Mouse (Mus musculus) liver, adult 2 months (tissue): ENCODE measurements around the gene Plod2. TPM values are rescaled to one million over a fixed set of nuclear protein-coding genes. Genes with fewer than 3 reads are reported as not detected.

Source experiments
- DNase-seq: peaks from one replicate; pipeline ENCODE4 v3.0.0-alpha.2; 2011; ENCODE audit warnings: low read depth, low spot score; ENCODE audit errors: extremely low read depth
- H3K27ac ChIP-seq: fragments of 200-500 bp; replicated peaks from 2 replicates; pipeline ENCODE4 v1.5.1; 2012; ENCODE audit warnings: low read depth, mild to moderate bottlenecking, control low read depth, inconsistent platforms, low read length; ENCODE audit not compliant: insufficient read depth
- H3K27me3 ChIP-seq: fragments of 200-500 bp; 2 replicates; pipeline ENCODE4 v1.6.1; 2012; ENCODE audit warnings: mild to moderate bottlenecking, moderate library complexity, low read length, inconsistent platforms; ENCODE audit not compliant: control insufficient read depth, insufficient read depth
- H3K36me3 ChIP-seq: fragments of 200-500 bp; 2 replicates; pipeline ENCODE4 v1.6.1; 2012; ENCODE audit warnings: low read length, inconsistent platforms; ENCODE audit not compliant: control insufficient read depth, insufficient read depth
- H3K4me1 ChIP-seq: fragments of 200-500 bp; 2 replicates; pipeline ENCODE4 v1.6.1; 2011; ENCODE audit warnings: low read length; ENCODE audit not compliant: control insufficient read depth, insufficient read depth
- H3K4me3 ChIP-seq: fragments of 200-500 bp; 2 replicates; pipeline ENCODE4 v1.5.1; 2011; ENCODE audit warnings: low read depth, mild to moderate bottlenecking, control low read depth, low read length, moderate library complexity; ENCODE audit not compliant: insufficient read depth
- H3K79me2 ChIP-seq: fragments of 200-500 bp; 2 replicates; pipeline ENCODE4 v1.6.1; 2012; ENCODE audit warnings: inconsistent platforms, mild to moderate bottlenecking, low read length, moderate library complexity; ENCODE audit not compliant: control insufficient read depth, insufficient read depth
- H3K9ac ChIP-seq: fragments of 200-500 bp; 2 replicates; pipeline ENCODE4 v1.6.1; 2012; ENCODE audit warnings: low read depth, mild to moderate bottlenecking, control low read depth, inconsistent platforms, low read length
- CTCF ChIP-seq: fragments of 200-500 bp; IDR thresholded peaks from 2 replicates; pipeline ENCODE4 v1.5.1; 2011; ENCODE audit warnings: low read depth, low read length, control low read depth
- POLR2A ChIP-seq: fragments of 200-500 bp; IDR thresholded peaks from 2 replicates; pipeline ENCODE4 v1.6.1; 2011; ENCODE audit warnings: low read length, control low read depth; ENCODE audit not compliant: insufficient read depth; ENCODE audit errors: extremely low read depth
- WGBS: fragments of 180-500 bp; shearing (Covaris S2); methylation state at CpG from one replicate; pipeline ENCODE4 v1.1.7; 2018; 5-methylcytosine and 5-hydroxymethylcytosine counted together
- polyA plus RNA-seq: library from polyadenylated mRNA; depleted of rRNA; stranded (reverse); fragments of >200 nt; gene quantifications from 2 replicates; pipeline ENCODE4 v1.2.3, GENCODE M21; 2012
- total RNA-seq: library from RNA; depleted of rRNA; stranded (reverse); fragments of >200 nt; gene quantifications from 2 replicates; pipeline ENCODE4 v1.2.3, GENCODE M21; 2014

Gene Plod2
- total and polyA plus RNA-seq, 2 experiments = 0.26 to 1.1 TPM

GRCm38 (mm10) chr9:92596916-92597547 lies 55.0 kb downstream of the Plod2 start:
- 94% methylated on average over 9 of the region's 9 CpGs for WGBS
- no peak overlapping the region for H3K9ac ChIP-seq
- H3K4me3 ChIP-seq = no peak overlapping the region
- TF ChIP-seq CTCF (no peak), POLR2A (no peak)
- H3K4me1 ChIP-seq = no peaks in the 10 kb centered on the region
- no peaks in the 10 kb centered on the region for H3K79me2 ChIP-seq
- no peaks in the 10 kb centered on the region for H3K36me3 ChIP-seq
- no peaks in the 10 kb centered on the region for H3K27me3 ChIP-seq
- no peak for DNase-seq
- no peak overlapping the region for H3K27ac ChIP-seq

- Histone ChIP-seq H3K4me1 (no peaks in the 10 kb centered on the region), H3K27ac (no peak overlapping the region), H3K4me3 (no peak overlapping the region), H3K79me2 (no peaks in the 10 kb centered on the region), H3K27me3 (no peaks in the 10 kb centered on the region), H3K36me3 (no peaks in the 10 kb centered on the region), H3K9ac (no peak overlapping the region)
- no peak for TF ChIP-seq CTCF
- no peak for TF ChIP-seq POLR2A
- WGBS = 85% methylated on average over 11 of the region's 11 CpGs
- DNase-seq = no peak
These were observed 55.8 kb downstream of the Plod2 start for GRCm38 (mm10) chr9:92597776-92598175.

GRCm38 (mm10) chr9:92599940-92600538 lies 58.0 kb downstream of the Plod2 start:
- DNase-seq = no peak
- 92% methylated on average over 15 of the region's 15 CpGs for WGBS
- H3K4me3 ChIP-seq = no peak overlapping the region

GRCm38 (mm10) chr9:92601551-92601950 lies 59.5 kb downstream of the Plod2 start:
- Histone ChIP-seq H3K79me2 (no peaks in the 10 kb centered on the region), H3K9ac (no peak overlapping the region), H3K27me3 (no peaks in the 10 kb centered on the region), H3K4me3 (no peak overlapping the region), H3K36me3 (no peaks in the 10 kb centered on the region), H3K27ac (no peak overlapping the region), H3K4me1 (no peaks in the 10 kb centered on the region)
- TF ChIP-seq CTCF = no peak
- no peak for TF ChIP-seq POLR2A
- no peak for DNase-seq
- WGBS = 83% methylated on average over 5 of the region's 5 CpGs

More at GRCm38 (mm10) chr9:92599940-92600538, 58.0 kb downstream of the Plod2 start:
- no peaks in the 10 kb centered on the region for H3K36me3 ChIP-seq
- no peak overlapping the region for H3K27ac ChIP-seq
- no peaks in the 10 kb centered on the region for H3K79me2 ChIP-seq
- no peaks in the 10 kb centered on the region for H3K27me3 ChIP-seq
- TF ChIP-seq POLR2A (no peak), CTCF (no peak)
- no peak overlapping the region for H3K9ac ChIP-seq
- H3K4me1 ChIP-seq = no peaks in the 10 kb centered on the region

GRCm38 (mm10) chr9:92603541-92603940 lies 61.5 kb downstream of the Plod2 start:
- Histone ChIP-seq H3K36me3 (no peaks in the 10 kb centered on the region), H3K27me3 (no peaks in the 10 kb centered on the region), H3K4me3 (no peak overlapping the region), H3K79me2 (no peaks in the 10 kb centered on the region), H3K9ac (no peak overlapping the region), H3K27ac (no peak overlapping the region), H3K4me1 (no peaks in the 10 kb centered on the region)
- DNase-seq = no peak
- 92% methylated on average over 4 of the region's 4 CpGs for WGBS
- TF ChIP-seq POLR2A (no peak), CTCF (no peak)

GRCm38 (mm10) chr9:92610628-92611267 lies 68.7 kb downstream of the Plod2 start:
- Histone ChIP-seq H3K27me3 (no peaks in the 10 kb centered on the region), H3K36me3 (no peaks in the 10 kb centered on the region), H3K4me3 (no peak overlapping the region), H3K9ac (no peak overlapping the region), H3K79me2 (no peaks in the 10 kb centered on the region), H3K4me1 (no peaks in the 10 kb centered on the region), H3K27ac (no peak overlapping the region)
- 62% methylated on average over 9 of the region's 9 CpGs for WGBS
- DNase-seq = peak; percentile 33
- TF ChIP-seq POLR2A (no peak), CTCF (peak; percentile 58)
